Mouse (Mus musculus): ENCODE measurements at regions not wholly inside any gene's neighbourhood (a gene's known extent, or its start where the extent isn't known, plus 50 kb on each side); places are given as distances from the start of the nearest gene placed in this dataset.

DNA sequence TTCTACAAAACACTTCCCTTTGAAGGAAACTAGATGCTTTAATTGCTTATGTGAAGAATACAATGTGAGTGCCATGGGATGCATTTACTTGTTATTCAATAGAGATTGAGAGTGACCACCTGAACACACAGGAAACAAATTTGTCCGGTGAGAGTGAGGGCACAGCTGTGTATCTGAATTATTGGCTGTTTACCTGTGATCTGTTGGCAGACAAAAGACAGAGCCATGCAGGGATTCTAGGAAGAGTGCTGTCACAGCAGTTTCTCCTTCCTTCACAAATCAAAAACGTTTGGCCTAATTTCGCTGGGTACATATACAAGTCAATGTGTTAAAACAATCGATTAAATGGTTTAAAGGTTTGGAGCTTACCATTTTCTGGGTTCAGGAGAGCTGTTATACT lies 202.9 kb upstream of the Tyrp1 start:
- TF ChIP-seq POLR2A (IDR thresholded peaks at IDR 0.05; ENCODE audit: borderline replicate concordance, extremely low read depth, low read depth, low read length) (no peak), CTCF (IDR thresholded peaks at IDR 0.05; ENCODE audit: insufficient read depth, low read length) (no peak)
